Mouse (Mus musculus) heart, postnatal 4 days (tissue): ENCODE measurements around the gene Snapc3. TPM values are rescaled to one million over a fixed set of nuclear protein-coding genes. Genes with fewer than 3 reads are reported as not detected.
A peak's percentile ranks its signal among the peaks of the same experiment; 100 is the strongest.

Experiments used
- DNase-seq: peaks from one replicate; pipeline ENCODE4 v3.0.0; 2021
- total RNA-seq, 2 experiments: library from RNA; stranded (reverse); gene quantifications; 2 replicates each; pipeline ENCODE4 v1.2.3; 2021

Snapc3 gene
- total RNA-seq = 10 to 100 TPM; 25.3 to 26.6 TPM

- DNase-seq = peak; percentile 97
These were observed at the start of gene Snapc3 for GRCm38 (mm10) chr4:83417160-83417819. TSS of gene Snapc3 (plus strand) at chr4:83417724.

GRCm38 (mm10) chr4:83373381-83373780 is 44.1 kb upstream of the Snapc3 start:
- DNase-seq = no peak

GRCm38 (mm10) chr4:83375650-83376049 is 41.9 kb upstream of the Snapc3 start:
- DNase-seq = no peak

GRCm38 (mm10) chr4:83376461-83377015 is 41.0 kb upstream of the Snapc3 start:
- DNase-seq = no peak

- no peak for DNase-seq
These were observed 38.5 kb upstream of the Snapc3 start for GRCm38 (mm10) chr4:83379036-83379435.

GRCm38 (mm10) chr4:83379746-83380145 is 37.8 kb upstream of the Snapc3 start:
- no peak for DNase-seq

- no peak for DNase-seq
These were observed 37.3 kb upstream of the Snapc3 start for GRCm38 (mm10) chr4:83380266-83380665.

- DNase-seq = peak; percentile 39
These were observed 33.5 kb upstream of the Snapc3 start for GRCm38 (mm10) chr4:83383899-83384490.

- DNase-seq = no peak
These were observed 32.4 kb upstream of the Snapc3 start for GRCm38 (mm10) chr4:83385091-83385490.

- no peak for DNase-seq
These were observed 27.0 kb upstream of the Snapc3 start for GRCm38 (mm10) chr4:83390551-83390950.

- no peak for DNase-seq
These were observed 25.6 kb upstream of the Snapc3 start for GRCm38 (mm10) chr4:83391956-83392355.

GRCm38 (mm10) chr4:83393733-83394132 is 23.8 kb upstream of the Snapc3 start:
- DNase-seq = no peak

GRCm38 (mm10) chr4:83396346-83396745 is 21.2 kb upstream of the Snapc3 start:
- DNase-seq = peak; percentile 24

GRCm38 (mm10) chr4:83396996-83397770 is 20.3 kb upstream of the Snapc3 start:
- DNase-seq = no peak

- no peak for DNase-seq
These were observed 19.0 kb upstream of the Snapc3 start for GRCm38 (mm10) chr4:83398527-83398926.

- no peak for DNase-seq
These were observed 16.6 kb upstream of the Snapc3 start for GRCm38 (mm10) chr4:83400691-83401595.

- no peak for DNase-seq
These were observed 15.8 kb upstream of the Snapc3 start for GRCm38 (mm10) chr4:83401712-83402111.

GRCm38 (mm10) chr4:83407688-83408087 is 9.8 kb upstream of the Snapc3 start:
- DNase-seq = no peak

GRCm38 (mm10) chr4:83409867-83410505 is 7.5 kb upstream of the Snapc3 start:
- DNase-seq = no peak

- no peak for DNase-seq
These were observed 5.5 kb upstream of the Snapc3 start for GRCm38 (mm10) chr4:83412060-83412459.

- DNase-seq = no peak
These were observed 3.2 kb upstream of the Snapc3 start for GRCm38 (mm10) chr4:83414241-83414824.
